Mouse (Mus musculus): ENCODE data around the gene Lrriq4. TPM values are rescaled to one million over a fixed set of nuclear protein-coding genes. Genes with fewer than 3 reads are reported as not detected.
"Not testable (repeated sequence)": the region's sequence is repeated elsewhere in the genome, so short reads cannot be mapped to it uniquely, and the experiment has no call there.

Gene Lrriq4
- polyA plus RNA-seq, 1 experiment from 2014 or later = not detected

DNA sequence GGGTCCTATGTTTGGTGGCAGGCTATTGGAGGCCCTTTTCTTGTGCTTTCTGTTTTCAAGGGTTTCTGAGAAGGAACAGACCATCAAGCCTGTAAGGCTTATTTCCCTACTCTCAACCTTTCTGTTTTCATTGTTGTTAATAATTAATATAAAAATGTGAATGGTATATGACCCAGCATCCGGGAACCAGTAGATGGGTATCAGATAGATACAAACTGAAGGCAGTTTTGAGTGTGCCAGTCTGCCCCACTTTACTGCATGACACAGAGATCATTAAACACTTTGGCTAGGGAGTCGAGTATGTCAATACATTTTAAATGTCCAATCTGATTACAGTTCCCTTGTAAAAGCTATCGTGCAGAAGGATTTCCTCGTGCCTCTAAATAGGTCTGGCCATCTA lies 53.6 kb downstream of the Lrriq4 start:
- Histone ChIP-seq H3K36me3 (ENCODE audit: control insufficient read depth, insufficient read depth, low read length) (no peaks in the 10 kb centered on the region), H3K27me3 (ENCODE audit: control insufficient read depth, insufficient read depth, low read length) (no peaks in the 10 kb centered on the region), H3K4me2 (no peak overlapping the region), H3K4me3 (ENCODE audit: low read depth, low read length) (no peak overlapping the region), H3K4me1 (ENCODE audit: control insufficient read depth, insufficient read depth, low read length) (no peaks in the 10 kb centered on the region), H3K9ac (ENCODE audit: low read length) (no peak overlapping the region), H3K9me3 (ENCODE audit: control insufficient read depth, low read length) (no peaks in the 10 kb centered on the region), H3K27ac (ENCODE audit: low read depth, low read length) (no peak overlapping the region)
- no peak for DNase-seq (ENCODE audit: low spot score, missing footprints)
- 83% methylated on average over 4 of the region's 4 CpGs for WGBS
- no peak for ATAC-seq (ENCODE audit: low FRiP score)

- not testable (repeated sequence) for H3K4me3 ChIP-seq (ENCODE audit: low read depth, low read length); H3K27me3 ChIP-seq (ENCODE audit: control insufficient read depth, insufficient read depth, low read length); H3K9ac ChIP-seq (ENCODE audit: low read length); H3K4me2 ChIP-seq; H3K27ac ChIP-seq (ENCODE audit: low read depth, low read length); H3K36me3 ChIP-seq (ENCODE audit: control insufficient read depth, insufficient read depth, low read length); H3K9me3 ChIP-seq (ENCODE audit: control insufficient read depth, low read length); DNase-seq (ENCODE audit: low spot score, missing footprints); ATAC-seq (ENCODE audit: low FRiP score); H3K4me1 ChIP-seq (ENCODE audit: control insufficient read depth, insufficient read depth, low read length)
- WGBS = 89% methylated on average over 6 of the region's 6 CpGs
Observed at GRCm38 (mm10) chr3:30699711-30700505, 55.6 kb downstream of the Lrriq4 start, which contains the start of gene Lrrc31. TSS of gene Lrrc31 (minus strand) at chr3:30699843.

DNA sequence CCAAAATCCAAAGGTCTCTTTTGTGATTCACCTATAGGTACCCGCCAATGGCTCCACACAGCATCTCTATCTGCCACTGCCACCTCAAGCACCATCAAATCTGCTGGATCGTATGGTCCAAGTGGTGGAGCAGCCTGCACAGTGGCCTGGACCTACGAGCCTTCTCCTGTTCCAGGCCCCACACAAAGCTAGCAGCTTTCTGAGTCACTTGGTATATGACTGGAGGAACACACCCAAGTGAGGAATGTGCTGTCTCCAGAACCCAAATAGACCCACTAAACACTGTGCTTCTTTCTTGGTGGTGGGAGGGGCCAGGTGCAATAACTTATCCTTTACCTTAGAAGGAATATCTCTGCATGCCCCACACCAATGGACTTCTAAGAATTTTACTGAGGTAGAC lies 61.7 kb downstream of the Lrriq4 start:
- no peaks in the 10 kb centered on the region for H3K4me1 ChIP-seq (ENCODE audit: control insufficient read depth, insufficient read depth, low read length)
- WGBS = 89% methylated on average over 3 of the region's 3 CpGs
- no peak overlapping the region for H3K4me3 ChIP-seq (ENCODE audit: low read depth, low read length)
- no peak overlapping the region for H3K4me2 ChIP-seq
- H3K27ac ChIP-seq (ENCODE audit: low read depth, low read length) = no peak overlapping the region
- H3K36me3 ChIP-seq (ENCODE audit: control insufficient read depth, insufficient read depth, low read length) = no peaks in the 10 kb centered on the region
- no peaks in the 10 kb centered on the region for H3K9me3 ChIP-seq (ENCODE audit: control insufficient read depth, low read length)
- no peaks in the 10 kb centered on the region for H3K27me3 ChIP-seq (ENCODE audit: control insufficient read depth, insufficient read depth, low read length)
- DNase-seq (ENCODE audit: low spot score, missing footprints) (no peak), ATAC-seq (ENCODE audit: low FRiP score) (no peak)
- no peak overlapping the region for H3K9ac ChIP-seq (ENCODE audit: low read length)

- DNase-seq (ENCODE audit: low spot score, missing footprints) (no peak), ATAC-seq (ENCODE audit: low FRiP score) (no peak)
- no peaks in the 10 kb centered on the region for H3K4me1 ChIP-seq (ENCODE audit: control insufficient read depth, insufficient read depth, low read length)
- H3K27ac ChIP-seq (ENCODE audit: low read depth, low read length) = no peak overlapping the region
- no peak overlapping the region for H3K4me2 ChIP-seq
- H3K27me3 ChIP-seq (ENCODE audit: control insufficient read depth, insufficient read depth, low read length) = no peaks in the 10 kb centered on the region
- H3K36me3 ChIP-seq (ENCODE audit: control insufficient read depth, insufficient read depth, low read length) = no peaks in the 10 kb centered on the region
- no peak overlapping the region for H3K9ac ChIP-seq (ENCODE audit: low read length)
- 83% methylated on average over 4 of the region's 4 CpGs for WGBS
- H3K9me3 ChIP-seq (ENCODE audit: control insufficient read depth, low read length) = no peaks in the 10 kb centered on the region
- no peak overlapping the region for H3K4me3 ChIP-seq (ENCODE audit: low read depth, low read length)
Observed at GRCm38 (mm10) chr3:30706614-30707276, 62.4 kb downstream of the Lrriq4 start.

DNA sequence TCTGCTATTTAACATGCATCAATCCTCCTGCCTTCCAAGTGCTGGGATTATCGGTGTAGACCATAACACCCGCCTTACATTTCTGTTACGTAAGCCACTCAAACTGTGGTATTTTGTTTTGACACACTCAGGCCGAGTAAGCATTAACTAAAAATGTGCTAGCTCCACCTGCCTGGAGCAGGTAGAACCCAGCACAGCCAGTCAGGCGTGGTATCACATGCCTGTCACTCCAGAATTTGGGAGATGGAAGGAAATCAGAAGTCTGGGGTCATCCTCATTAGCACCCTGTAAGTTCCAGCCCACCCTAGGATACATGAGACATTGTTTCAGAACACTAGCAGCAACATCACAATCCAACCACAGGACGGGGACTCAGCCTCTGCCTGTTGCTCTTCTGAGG lies 65.9 kb downstream of the Lrriq4 start:
- DNase-seq (ENCODE audit: low spot score, missing footprints) = no peak
- Histone ChIP-seq H3K4me1 (ENCODE audit: control insufficient read depth, insufficient read depth, low read length) (no peaks in the 10 kb centered on the region), H3K4me2 (no peak overlapping the region), H3K27me3 (ENCODE audit: control insufficient read depth, insufficient read depth, low read length) (no peaks in the 10 kb centered on the region), H3K9me3 (ENCODE audit: control insufficient read depth, low read length) (no peaks in the 10 kb centered on the region), H3K9ac (ENCODE audit: low read length) (no peak overlapping the region), H3K4me3 (ENCODE audit: low read depth, low read length) (no peak overlapping the region), H3K27ac (ENCODE audit: low read depth, low read length) (no peak overlapping the region), H3K36me3 (ENCODE audit: control insufficient read depth, insufficient read depth, low read length) (no peaks in the 10 kb centered on the region)
- no peak for ATAC-seq (ENCODE audit: low FRiP score)
- WGBS = 83% methylated on average over 6 of the region's 6 CpGs

- Histone ChIP-seq H3K4me2 (no peak overlapping the region), H3K4me3 (ENCODE audit: low read depth, low read length) (no peak overlapping the region), H3K9ac (ENCODE audit: low read length) (no peak overlapping the region), H3K36me3 (ENCODE audit: control insufficient read depth, insufficient read depth, low read length) (no peaks in the 10 kb centered on the region), H3K27ac (ENCODE audit: low read depth, low read length) (no peak overlapping the region), H3K4me1 (ENCODE audit: control insufficient read depth, insufficient read depth, low read length) (no peaks in the 10 kb centered on the region), H3K27me3 (ENCODE audit: control insufficient read depth, insufficient read depth, low read length) (no peaks in the 10 kb centered on the region), H3K9me3 (ENCODE audit: control insufficient read depth, low read length) (no peaks in the 10 kb centered on the region)
- no peak for DNase-seq (ENCODE audit: low spot score, missing footprints)
- ATAC-seq (ENCODE audit: low FRiP score) = no peak
- WGBS = 96% methylated on average over 1 of the region's 1 CpGs
Observed at GRCm38 (mm10) chr3:30713334-30713733, 69.0 kb downstream of the Lrriq4 start.

DNA sequence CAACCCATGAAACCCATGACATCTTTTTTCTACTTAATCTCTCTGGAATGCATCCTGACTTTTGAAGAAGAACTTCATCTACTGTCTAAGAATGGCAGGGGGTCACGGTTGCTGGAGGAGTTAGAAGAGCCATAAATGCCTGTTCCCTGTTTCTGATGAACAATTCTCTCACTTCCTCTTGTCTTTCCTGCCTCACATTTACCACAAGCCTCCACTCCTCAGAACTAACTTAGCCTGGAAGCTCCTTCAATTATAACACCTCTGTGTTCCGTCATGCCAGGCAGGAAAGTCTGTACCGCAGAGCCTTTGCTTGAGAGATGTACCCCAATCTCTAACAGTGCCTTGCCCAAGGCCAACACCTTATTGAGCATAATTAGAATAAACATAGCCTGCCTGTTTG lies 74.3 kb downstream of the Lrriq4 start:
- H3K9me3 ChIP-seq (ENCODE audit: control insufficient read depth, low read length) = no peaks in the 10 kb centered on the region
- H3K9ac ChIP-seq (ENCODE audit: low read length) = no peak overlapping the region
- no peak overlapping the region for H3K27ac ChIP-seq (ENCODE audit: low read depth, low read length)
- H3K4me1 ChIP-seq (ENCODE audit: control insufficient read depth, insufficient read depth, low read length) = no peaks in the 10 kb centered on the region
- no peak overlapping the region for H3K4me3 ChIP-seq (ENCODE audit: low read depth, low read length)
- DNase-seq (ENCODE audit: low spot score, missing footprints) = no peak
- 89% methylated on average over 3 of the region's 3 CpGs for WGBS
- ATAC-seq (ENCODE audit: low FRiP score) = no peak
- H3K4me2 ChIP-seq = no peak overlapping the region
- H3K36me3 ChIP-seq (ENCODE audit: control insufficient read depth, insufficient read depth, low read length) = no peaks in the 10 kb centered on the region
- H3K27me3 ChIP-seq (ENCODE audit: control insufficient read depth, insufficient read depth, low read length) = no peaks in the 10 kb centered on the region

Other genes with a start within 250 kb of the Lrriq4 start
- 32.7 and 37.1 TPM in 2 replicates for gene Mecom, start 96.5 kb upstream of the Lrriq4 start, polyA plus RNA-seq (2014; fragmentation: Nextera tagmentation; extraction: Ambion mirVana)
- gene Actrt3, start 44.6 kb upstream of the Lrriq4 start, polyA plus RNA-seq (2014; fragmentation: Nextera tagmentation; extraction: Ambion mirVana) = 0.15 TPM in 2 replicates
- gene Mynn, start 42.4 kb upstream of the Lrriq4 start, polyA plus RNA-seq (2014; fragmentation: Nextera tagmentation; extraction: Ambion mirVana) = 37.5 and 38.7 TPM in 2 replicates
- gene Lrrc34, start 3.4 kb downstream of the Lrriq4 start, polyA plus RNA-seq (2014; fragmentation: Nextera tagmentation; extraction: Ambion mirVana) = 1.6 and 1.9 TPM in 2 replicates
- not detected in 2 replicates for gene Lrrc31, start 55.3 kb downstream of the Lrriq4 start, polyA plus RNA-seq (2014; fragmentation: Nextera tagmentation; extraction: Ambion mirVana)
- not detected in 2 replicates for gene Samd7, start 101.8 kb downstream of the Lrriq4 start, polyA plus RNA-seq (2014; fragmentation: Nextera tagmentation; extraction: Ambion mirVana)
- gene Sec62, start 148.4 kb downstream of the Lrriq4 start, polyA plus RNA-seq (2014; fragmentation: Nextera tagmentation; extraction: Ambion mirVana) = 73.0 and 75.9 TPM in 2 replicates
- 1.1 TPM in 2 replicates for gene Gpr160, start 211.4 kb downstream of the Lrriq4 start, polyA plus RNA-seq (2014; fragmentation: Nextera tagmentation; extraction: Ambion mirVana)

All from midbrain, embryonic 11.5 days (tissue).